Mouse (Mus musculus): ENCODE results near the gene Trim62. TPM values are rescaled to one million over a fixed set of nuclear protein-coding genes. Genes with fewer than 3 reads are reported as not detected.
A peak's percentile ranks its signal among the peaks of the same experiment; 100 is the strongest.

The Trim62 gene
- total RNA-seq, 2 experiments from 2014 or later = 3.2 to 3.7 TPM

DNA sequence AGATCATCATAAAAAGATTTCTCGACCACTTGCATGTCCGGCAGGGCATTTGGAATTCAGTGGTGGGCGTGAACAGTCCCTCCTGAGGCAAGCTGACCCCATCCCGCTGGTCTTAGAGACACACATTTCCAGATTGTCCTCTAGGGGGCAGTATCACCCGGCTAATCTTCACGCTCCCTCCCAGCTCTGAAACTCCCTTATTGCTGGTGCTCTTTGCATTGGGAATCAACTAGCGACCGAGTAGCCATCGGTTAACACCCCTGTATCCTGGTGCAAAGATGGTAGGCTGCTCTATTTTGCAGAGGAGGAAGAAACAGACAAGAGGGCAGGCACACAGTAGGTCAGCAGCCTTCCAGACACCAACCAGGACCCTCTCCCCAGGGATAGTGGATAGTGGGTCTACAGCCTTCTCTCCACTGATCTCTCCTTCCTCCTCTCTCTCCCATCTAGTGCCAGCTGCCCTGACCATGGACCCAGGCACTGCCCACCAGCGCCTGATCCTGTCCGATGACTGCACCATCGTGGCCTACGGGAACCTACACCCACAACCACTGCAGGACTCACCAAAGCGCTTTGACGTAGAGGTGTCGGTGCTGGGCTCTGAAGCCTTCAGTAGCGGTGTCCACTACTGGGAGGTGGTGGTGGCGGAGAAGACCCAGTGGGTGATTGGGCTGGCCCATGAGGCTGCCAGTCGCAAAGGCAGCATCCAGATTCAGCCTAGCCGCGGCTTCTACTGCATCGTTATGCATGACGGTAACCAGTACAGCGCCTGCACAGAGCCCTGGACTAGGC lies 25.4 kb downstream of the Trim62 start:
- DNase-seq (ENCODE audit: low spot score in 2 of 2) = no peak

- DNase-seq (ENCODE audit: low spot score in 2 of 2) = no peak
Observed at GRCm38 (mm10) chr4:128909378-128909831, 26.0 kb downstream of the Trim62 start.

DNA sequence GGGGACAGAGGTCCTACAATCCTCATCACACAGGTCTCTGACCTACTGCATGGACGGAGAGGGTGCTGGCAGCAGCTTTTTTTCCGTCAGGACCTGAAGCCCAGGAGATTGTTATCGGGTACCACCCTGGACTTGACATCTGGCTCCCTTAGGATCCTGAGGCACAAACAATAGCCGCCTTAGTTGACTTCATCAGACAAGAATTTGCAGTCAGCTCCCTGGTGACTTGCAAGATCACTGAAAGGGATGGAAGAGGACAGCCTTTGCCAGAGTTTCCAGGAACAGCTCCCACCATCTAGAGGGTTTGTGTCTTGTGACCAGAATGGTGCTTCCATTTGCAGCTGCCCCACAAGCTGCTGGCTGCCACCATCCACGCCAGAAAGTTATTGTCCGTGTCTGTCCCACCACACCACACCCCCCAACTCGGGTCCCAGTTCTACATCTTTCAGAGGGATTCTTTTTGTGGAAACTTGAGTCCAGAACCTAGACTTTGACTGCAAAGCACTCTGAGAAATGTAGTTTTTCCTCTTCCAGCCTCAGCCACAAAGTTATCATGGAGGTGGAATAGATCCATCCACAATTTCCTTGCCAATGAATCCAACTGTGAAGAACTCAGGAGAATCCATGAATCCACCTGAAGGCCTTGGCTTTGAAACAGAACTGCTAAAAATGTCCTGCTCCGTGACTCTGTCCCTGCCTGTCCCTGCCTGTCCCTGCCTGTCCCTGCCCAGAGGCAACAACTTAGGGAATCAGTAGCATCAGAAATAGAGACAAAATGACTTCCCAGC lies 27.1 kb downstream of the Trim62 start:
- no peak for DNase-seq (ENCODE audit: low spot score in 2 of 2)

- no peak for DNase-seq (ENCODE audit: low spot score in 2 of 2)
Observed at GRCm38 (mm10) chr4:128912085-128912484, 28.7 kb downstream of the Trim62 start.

DNA sequence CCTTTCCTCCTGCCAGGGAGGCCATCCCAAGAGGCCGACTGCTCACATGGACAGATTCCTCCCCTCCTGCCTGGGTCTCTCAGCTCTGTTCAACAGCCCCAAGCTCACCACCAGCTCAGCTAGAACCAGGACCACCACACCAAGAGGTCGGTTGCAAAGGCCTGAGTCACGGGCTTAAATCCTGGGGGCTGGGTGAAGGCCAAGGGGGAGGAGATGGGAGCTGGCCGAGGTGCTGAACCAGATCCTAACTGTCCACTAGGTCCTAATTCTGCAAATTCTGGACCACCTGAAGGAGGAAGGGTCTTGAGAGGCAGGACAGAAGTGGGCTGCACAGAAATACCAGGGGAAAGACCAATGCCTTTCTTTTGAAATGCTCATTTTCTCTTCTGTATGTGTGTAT lies 30.4 kb downstream of the Trim62 start:
- no peak for DNase-seq (ENCODE audit: low spot score in 2 of 2)

DNA sequence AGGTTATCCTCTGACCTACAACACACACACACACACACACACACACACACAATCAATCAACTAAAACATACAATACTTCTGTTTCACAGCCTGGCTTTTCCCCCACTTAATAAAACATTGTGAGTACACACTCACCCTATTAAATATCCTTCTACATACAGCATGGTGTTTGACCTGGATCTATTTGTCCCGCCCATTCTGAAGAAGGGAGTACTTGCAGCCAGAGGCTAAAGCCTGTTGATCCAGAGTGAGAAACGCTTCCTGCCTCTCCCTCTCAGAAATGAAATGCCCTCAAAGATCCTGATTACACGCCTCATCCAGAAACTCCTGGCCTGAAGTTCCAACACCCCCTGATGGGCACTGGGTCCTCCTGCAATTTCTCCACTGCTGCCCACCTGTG lies 33.7 kb downstream of the Trim62 start:
- no peak for DNase-seq (ENCODE audit: low spot score in 2 of 2)

DNA sequence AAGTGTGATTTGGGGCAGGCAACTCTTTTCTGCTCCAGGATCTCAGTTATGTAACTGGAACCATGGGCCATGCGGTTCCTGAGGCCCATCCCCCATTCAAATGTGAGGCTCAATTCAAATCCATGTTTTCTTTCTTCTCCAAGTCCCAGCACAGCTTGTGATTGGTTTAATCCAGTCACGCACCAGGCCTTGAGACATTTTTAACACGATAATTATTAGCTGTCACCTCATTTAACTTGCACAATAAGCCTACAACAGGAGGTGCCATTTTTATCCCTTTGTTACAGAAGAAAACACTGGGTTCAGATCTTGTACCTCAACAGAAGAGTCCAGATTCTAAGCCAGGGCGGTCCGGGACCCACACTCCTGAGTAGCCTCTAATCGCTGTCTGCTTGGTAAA lies 34.4 kb downstream of the Trim62 start:
- DNase-seq (ENCODE audit: low spot score in 2 of 2) = no peak

DNA sequence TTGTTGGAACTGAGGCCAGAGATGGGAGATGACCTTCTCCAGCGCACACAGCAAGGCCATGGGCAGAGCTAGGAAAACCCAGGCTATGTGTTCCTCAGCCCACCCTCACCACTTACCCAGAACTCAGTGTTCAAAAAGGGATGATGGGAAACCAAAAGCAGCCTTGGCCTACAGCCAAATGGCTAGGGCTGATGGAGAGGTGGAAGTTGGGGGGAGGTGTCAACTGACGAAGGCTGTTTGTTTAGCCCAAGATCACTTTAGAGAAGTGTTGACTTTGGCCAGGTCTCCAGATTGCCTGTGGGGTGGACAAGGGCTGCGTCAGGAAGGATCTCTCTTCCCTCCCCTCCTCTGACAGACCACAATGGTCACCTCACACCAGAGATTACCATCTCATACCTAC lies 34.8 kb downstream of the Trim62 start:
- DNase-seq (ENCODE audit: low spot score in 2 of 2) = no peak

- DNase-seq (ENCODE audit: low spot score in 2 of 2) = no peak
Observed at GRCm38 (mm10) chr4:128919106-128919505, 35.7 kb downstream of the Trim62 start.

- DNase-seq (ENCODE audit: low spot score in 2 of 2) = no peak
Observed at GRCm38 (mm10) chr4:128923603-128924002, 40.2 kb downstream of the Trim62 start.

DNA sequence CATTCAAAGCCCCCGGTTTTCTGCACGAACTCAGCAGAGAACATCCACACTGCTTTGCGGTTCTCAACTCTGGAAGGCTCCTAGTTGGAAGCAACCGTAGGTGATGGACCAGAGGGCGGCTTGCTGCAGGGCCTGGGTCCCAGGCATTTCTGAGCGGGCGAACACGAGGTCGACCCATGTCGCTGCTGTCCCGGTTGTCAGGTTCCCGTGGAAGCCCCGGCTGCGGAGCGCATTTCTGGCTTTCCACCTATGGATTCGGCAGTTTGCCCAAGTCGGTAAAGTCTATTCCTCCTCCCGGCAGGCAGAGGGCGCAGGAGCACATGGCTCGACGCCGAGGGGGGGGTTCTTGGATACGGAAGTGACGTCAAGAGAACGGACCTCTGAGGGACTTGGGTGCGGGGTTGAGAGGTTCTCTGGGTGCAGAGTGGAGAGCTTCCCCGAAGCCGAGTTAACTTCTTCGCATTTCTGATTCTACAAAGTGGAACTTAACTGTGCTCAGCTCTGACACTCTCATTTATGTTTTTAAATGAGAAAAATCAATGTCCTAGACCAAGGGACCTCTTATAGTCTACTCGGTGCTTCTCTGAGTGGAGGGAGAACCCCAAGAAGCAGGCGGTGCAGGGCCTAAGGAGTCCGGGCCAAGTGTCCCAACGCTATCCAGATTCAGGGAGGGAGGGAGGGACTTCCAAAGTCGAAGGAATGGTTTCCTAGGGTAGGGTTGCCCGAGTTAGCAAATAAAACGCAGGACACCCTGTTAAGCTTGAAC lies 41.6 kb downstream of the Trim62 start:
- peak; percentile 62 to 79 for DNase-seq (ENCODE audit: low spot score in 2 of 2)

GRCm38 (mm10) chr4:128932783-128933182 lies 49.4 kb downstream of the Trim62 start:
- no peak for DNase-seq (ENCODE audit: low spot score in 2 of 2)

DNA sequence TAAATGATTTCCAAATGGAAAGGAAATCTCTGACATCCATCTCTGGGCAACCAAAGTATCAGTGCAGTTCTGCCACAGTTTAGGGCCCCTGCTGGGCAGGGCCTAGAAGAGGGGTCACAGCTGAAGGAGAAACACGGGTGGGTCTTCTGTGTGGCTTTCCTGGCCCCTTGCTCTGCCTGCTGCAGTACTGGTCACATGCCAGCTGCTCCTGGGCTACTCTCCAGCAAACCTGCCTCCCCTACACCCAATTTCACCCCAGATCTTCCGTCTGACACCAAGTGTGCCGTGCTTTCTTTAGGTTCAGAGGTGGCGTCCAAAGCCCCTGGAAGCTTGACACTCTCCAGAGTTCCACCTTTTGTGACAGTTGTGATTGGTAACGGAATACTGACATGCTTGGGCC lies 52.2 kb downstream of the Trim62 start:
- DNase-seq (ENCODE audit: low spot score in 2 of 2) = no peak

GRCm38 (mm10) chr4:128942346-128942745 lies 59.0 kb downstream of the Trim62 start:
- DNase-seq (ENCODE audit: low spot score in 2 of 2) = no peak

DNA sequence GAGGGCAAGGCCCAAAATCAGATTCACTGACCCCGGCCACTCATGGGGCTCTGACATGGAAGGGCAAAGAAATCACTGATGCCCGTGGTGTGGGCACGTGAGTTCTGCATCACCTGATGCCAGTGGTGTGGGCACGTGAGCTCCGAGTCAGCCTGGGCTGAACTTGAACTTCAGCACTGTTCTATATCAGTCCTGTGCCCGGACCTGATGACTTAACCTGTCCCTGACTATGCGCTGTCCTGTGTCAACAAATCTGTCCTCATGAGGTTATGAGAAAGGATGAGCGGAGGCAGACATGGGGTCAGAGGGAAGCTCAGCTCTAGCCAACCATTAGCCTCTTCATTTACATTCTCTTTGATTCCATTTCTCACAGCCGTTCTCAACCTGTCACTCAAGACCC lies 63.4 kb downstream of the Trim62 start:
- no peak for DNase-seq (ENCODE audit: low spot score in 2 of 2)

DNA sequence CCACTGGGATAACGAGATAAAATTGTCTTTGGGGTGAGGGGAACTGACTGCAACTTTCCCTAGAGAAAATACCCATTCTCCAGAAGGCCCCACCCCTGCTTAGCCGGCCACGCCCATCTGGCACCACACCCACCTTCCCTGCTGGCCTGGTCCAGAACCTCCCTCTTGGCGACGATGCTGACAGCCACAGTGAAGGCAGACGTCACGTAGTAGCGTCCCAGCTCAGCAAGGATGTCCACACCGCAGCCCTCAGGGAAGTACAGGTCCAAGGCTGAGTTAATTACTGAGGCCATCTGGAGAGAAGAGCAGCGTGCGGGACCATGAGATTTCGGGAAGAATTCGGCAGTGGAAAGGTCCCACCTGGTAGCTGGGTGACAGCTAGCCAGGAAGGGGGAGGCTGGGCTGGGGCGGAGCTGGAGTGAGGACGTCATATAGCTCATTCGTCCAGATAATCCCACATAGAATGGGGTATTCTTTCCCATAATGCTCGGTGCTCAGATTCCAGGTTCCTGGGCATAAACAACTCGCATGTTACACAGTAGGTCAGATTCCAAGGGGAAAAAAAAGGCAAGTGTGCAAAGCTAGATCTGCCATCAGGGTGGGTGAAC lies 64.0 kb downstream of the Trim62 start:
- no peak for DNase-seq (ENCODE audit: low spot score in 2 of 2)

DNA sequence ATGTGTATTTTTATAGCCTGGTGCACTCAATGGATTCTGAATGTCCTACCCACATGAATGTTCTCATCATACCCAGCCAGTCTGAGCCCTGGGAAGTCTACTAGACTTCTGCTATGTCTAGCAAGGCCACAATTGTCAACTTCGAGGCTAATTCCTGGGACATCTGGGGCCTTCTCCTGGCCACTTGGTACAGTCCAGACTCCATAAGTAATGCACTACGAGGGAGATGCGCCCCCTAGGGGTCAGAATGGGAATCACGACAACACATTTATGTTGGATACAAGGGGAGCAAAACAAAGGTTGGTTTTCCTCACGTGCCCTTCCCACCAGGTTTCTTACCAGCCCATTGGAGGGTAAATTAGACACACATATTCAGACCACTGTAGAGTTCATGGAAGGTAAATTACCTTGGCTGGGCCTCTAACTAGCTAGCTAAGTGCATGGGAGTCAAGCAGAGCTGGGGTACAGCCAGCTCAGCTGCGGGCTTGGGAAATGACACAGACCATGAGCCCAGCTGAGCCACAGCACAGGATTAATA lies 64.8 kb downstream of the Trim62 start:
- DNase-seq (ENCODE audit: low spot score in 2 of 2) = peak in 1 of 2 experiments; percentile 56

DNA sequence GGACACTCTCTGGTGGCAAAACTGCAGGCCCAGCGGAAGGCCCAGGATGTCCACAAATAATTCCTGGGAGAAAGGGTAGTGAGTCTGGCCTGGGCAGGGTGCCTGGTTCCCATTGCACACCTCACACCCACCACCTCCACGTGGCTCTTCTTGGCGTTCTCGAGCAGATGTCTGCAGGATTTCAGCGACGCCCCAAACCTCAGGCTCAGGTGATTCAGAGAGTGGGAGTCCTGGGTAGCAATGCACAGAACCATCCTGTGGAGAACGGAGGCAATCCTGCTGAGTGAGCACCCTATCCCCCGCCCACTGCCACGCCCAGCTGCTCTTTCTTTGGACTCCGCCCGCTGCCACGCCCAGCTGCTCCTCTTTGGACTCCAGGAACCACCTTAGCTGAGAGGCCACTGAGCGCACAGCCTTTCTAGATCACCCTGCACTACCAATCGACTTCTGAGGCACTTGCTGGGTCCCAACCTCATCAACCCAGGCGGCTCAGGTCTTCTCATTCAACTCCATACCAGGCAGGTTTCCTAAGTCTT lies 66.2 kb downstream of the Trim62 start:
- no peak for DNase-seq (ENCODE audit: low spot score in 2 of 2)

DNA sequence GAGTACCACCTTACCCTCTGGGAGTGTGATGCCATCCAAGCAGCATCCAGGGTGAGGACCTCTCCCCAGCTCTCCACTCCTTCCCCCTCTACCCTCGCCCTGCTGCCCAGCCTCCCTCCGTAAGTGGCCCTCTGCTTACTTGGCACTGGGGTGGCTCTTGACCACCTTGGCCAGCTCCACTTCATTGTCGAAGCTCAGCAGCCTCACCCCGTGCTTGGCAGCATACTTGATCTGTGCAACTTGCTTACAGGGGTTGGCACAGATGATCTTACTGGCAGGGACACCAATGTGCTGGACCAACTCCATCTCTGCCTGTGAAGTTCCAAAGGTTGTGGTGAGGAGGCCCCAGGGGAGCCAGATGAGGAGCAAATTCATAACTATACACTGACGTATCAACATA lies 67.1 kb downstream of the Trim62 start:
- DNase-seq (ENCODE audit: low spot score in 2 of 2) = no peak

GRCm38 (mm10) chr4:128953851-128954250 lies 70.5 kb downstream of the Trim62 start:
- DNase-seq (ENCODE audit: low spot score in 2 of 2) = no peak

Measured in gastrocnemius, postnatal 4 days (tissue).